Mouse (Mus musculus): Measurements from ENCODE around the gene Clptm1l.

Gene Clptm1l

DNA sequence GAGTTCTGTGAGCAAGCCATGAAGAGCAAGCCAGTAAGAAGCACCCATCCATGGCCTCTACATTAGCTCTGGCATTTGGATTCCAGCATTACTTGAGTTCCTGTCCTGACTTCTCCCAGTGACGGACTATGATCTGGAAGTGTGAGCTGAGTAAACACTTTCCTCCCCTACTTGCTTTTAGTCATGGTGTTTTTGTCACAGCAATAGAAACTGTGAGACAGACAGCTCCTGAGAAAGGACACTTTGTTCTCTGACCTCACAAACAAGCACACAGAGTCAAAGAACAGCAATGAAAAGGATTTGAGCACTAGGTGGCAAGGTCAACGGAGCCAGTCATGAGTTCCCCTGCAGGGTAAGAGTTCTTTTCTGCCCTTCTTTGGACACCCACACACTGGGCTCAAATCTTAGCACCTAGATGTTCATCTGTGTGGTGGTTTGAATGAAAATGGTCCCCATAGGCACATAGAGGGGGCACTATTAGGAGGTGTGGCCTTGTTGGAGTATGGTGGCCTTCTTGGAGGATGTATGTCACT lies 56.4 kb downstream of the Clptm1l start:
- DNase-seq (ENCODE audit: low read depth, low spot score) = no peak
